Mouse (Mus musculus) heart, postnatal 36 days (tissue): ENCODE results near the gene Rictor. TPM values are rescaled to one million over a fixed set of nuclear protein-coding genes. Genes with fewer than 3 reads are reported as not detected.
A peak's percentile ranks its signal among the peaks of the same experiment; 100 is the strongest.

Experiments
- DNase-seq, 2 experiments: peaks; one replicate each; pipeline ENCODE4 v3.0.0; 2021 to 2022
- intact Hi-C: fragments of 180-260 bp; cut with DNase I; formaldehyde crosslinking; loops from one replicate; pipeline ENCODE4 v1.15.1; 2025
- total RNA-seq, 2 experiments: library from RNA; stranded (reverse); gene quantifications; 2 replicates each; pipeline ENCODE4 v1.2.3; 2021

The Rictor gene
- total RNA-seq: 10 to 100 TPM; 15.0 to 15.2 TPM

DNA sequence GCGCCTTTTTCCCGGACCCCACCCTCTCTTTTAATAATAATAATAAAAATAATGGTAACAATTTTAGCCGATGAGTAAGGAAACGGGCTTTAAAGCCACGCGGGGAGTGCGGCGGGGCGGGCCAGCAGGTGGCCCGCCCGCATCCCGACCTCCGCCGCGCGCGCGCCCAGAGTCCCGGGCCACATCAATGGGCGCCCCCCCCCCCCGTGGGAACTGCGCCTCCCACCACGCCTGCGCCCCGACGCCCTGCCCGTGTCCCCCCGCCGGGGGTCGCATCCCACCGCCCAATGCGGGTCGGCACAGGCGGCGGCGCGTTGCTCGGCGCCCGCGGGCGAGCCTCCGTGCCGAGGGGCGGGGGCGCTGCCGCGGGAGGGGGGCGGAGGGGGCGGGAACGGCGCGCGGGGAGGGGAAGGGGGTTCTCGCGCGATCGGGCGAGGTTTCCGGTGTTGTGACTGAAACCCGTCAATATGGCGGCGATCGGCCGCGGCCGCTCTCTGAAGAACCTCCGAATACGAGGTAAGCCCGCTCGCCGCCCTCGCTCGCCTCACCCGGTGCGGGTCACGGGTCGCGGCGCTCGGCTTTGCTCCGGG lies at the start of gene Rictor:
TSS of gene Rictor (plus strand) at position 444 of the 590 bp plus-strand sequence.
- intact Hi-C loops: loop anchor here (5.0 to 10.0 kb wide), 3 partner anchors 81 to 443 kb away; no protein-coding TSS in a partner anchor
- DNase-seq: peak; percentile 85 to 88

- intact Hi-C loops: no loop called here
Observed at GRCm38 (mm10) chr15:6661951-6662350, 46.2 kb upstream of the Rictor start.

GRCm38 (mm10) chr15:6663991-6664390 lies 44.2 kb upstream of the Rictor start:
- intact Hi-C loops: no loop called here
- no peak for DNase-seq

More at GRCm38 (mm10) chr15:6661951-6662350, 46.2 kb upstream of the Rictor start:
- no peak for DNase-seq

GRCm38 (mm10) chr15:6666072-6666471 lies 42.1 kb upstream of the Rictor start:
- intact Hi-C loops: no loop called here
- no peak for DNase-seq

DNA sequence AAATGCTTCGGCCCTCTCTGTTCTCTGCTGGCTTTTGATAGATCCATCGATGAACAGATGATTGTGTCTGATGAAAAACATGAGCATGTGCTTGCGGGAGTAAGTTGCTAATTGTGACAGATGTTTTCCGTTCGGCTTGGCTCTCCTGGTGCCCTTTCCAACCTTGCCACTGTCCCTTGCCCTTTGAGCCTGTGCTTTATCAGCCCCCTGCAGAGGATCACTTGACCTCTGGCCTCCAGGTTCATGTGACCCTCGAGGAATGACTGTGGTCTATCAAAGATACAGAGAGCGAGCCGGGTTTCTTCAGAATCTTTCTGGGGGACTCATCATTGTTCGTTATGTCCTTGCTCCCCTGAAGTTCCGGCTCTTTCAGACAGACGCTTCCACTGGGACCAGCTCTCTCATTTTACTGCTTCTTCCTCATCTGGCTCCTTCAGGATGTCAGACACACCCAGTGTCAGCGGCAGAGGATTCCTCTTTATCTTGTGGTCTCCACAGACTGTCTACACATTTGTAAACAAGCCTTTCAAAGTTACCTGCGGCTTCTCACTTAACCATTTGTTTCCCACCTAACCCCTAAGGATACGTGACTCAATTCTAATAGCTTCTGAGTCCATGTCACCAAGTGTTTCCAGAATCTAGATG lies 39.3 kb upstream of the Rictor start:
- intact Hi-C loops: no loop called here
- no peak for DNase-seq

- no peak for DNase-seq
Observed at GRCm38 (mm10) chr15:6678479-6678878, 29.7 kb upstream of the Rictor start.

GRCm38 (mm10) chr15:6702164-6702563 lies 6.0 kb upstream of the Rictor start:
- DNase-seq: no peak
- intact Hi-C loops: loop anchor here (10.0 kb wide), 2 partner anchors 433 to 437 kb away; no protein-coding TSS in a partner anchor

More at GRCm38 (mm10) chr15:6678479-6678878, 29.7 kb upstream of the Rictor start:
- intact Hi-C loops: no loop called here

GRCm38 (mm10) chr15:6705351-6705901 lies 2.8 kb upstream of the Rictor start:
- intact Hi-C loops: loop anchor here (5.0 to 10.0 kb wide), 3 partner anchors 78 to 441 kb away; no protein-coding TSS in a partner anchor
- no peak for DNase-seq

GRCm38 (mm10) chr15:6707551-6707935 lies 636 bp upstream of the Rictor start:
- intact Hi-C loops: loop anchor here (5.0 to 10.0 kb wide), 3 partner anchors 80 to 443 kb away; no protein-coding TSS in a partner anchor
- DNase-seq: peak; percentile 61 to 77

GRCm38 (mm10) chr15:6708526-6709441 lies 605 bp downstream of the Rictor start:
- peak in 1 of 2 experiments; percentile 29 for DNase-seq
- intact Hi-C loops: loop anchor here (5.0 to 10.0 kb wide), 3 partner anchors 81 to 444 kb away; no protein-coding TSS in a partner anchor

DNA sequence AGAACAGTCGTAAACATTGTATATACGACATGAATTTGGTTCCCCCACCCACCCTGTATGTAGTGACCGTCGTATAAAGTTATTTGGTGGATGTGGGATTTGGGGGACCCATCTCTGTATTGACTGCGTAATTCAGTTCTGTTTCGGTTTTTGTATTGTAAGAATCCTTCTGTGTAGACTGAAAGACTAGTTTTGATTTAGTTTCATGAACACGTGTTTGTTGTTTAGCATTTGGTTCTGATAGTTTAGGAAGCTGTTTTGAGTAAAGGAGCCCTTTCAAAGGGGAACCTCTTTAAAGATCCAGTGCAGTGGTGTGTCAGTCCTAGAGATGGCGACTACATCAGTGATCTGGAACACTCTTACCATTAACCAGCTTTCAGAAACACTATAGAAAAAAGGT lies 1.4 kb downstream of the Rictor start:
- intact Hi-C loops: loop anchor here (5.0 to 10.0 kb wide), 3 partner anchors 82 to 445 kb away; no protein-coding TSS in a partner anchor

DNA sequence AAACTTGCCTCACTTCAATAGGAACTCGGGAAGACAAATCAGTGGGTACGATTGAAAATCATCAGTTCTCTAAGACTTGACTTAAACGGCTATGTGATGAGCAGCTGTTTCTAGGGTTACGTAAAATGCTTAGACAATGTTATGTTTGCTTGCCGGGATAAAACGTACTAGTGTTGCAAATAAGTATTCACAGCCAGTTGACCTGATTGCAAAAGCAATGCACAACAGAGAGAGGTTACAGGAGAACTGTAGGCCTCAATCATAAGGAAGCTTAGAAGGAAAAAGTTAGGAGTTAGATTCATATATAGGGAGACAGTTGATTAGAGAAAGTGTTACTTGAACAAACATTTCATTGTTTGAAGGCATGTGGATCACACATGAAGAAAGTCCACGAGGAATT lies 2.2 kb downstream of the Rictor start:
- intact Hi-C loops: no loop called here
- DNase-seq: no peak

More for the DNA sequence above, 1.4 kb downstream of the Rictor start:
- DNase-seq: no peak

- no peak for DNase-seq
- intact Hi-C loops: no loop called here
Observed at GRCm38 (mm10) chr15:6711226-6711625, 3.0 kb downstream of the Rictor start.

DNA sequence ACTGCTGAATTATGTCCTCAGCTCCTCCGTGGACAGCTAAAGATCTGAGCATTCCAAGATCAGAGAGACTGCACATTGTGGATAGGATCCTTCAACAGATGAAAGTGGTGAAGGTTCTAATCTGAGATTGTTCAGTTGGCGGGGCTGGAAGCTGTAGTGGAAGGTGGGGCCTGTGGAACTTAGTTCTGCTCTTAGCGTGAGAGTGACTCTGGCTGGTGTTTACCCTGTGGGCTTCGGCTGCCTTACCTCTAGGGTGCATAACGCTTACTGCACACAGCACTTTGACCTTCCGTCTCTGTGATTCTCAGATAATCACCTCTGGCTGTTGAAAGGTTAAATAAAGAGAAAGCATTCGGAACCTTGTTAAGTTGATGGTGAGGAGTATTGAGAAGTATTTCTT lies 6.6 kb downstream of the Rictor start:
- no peak for DNase-seq
- intact Hi-C loops: no loop called here

DNA sequence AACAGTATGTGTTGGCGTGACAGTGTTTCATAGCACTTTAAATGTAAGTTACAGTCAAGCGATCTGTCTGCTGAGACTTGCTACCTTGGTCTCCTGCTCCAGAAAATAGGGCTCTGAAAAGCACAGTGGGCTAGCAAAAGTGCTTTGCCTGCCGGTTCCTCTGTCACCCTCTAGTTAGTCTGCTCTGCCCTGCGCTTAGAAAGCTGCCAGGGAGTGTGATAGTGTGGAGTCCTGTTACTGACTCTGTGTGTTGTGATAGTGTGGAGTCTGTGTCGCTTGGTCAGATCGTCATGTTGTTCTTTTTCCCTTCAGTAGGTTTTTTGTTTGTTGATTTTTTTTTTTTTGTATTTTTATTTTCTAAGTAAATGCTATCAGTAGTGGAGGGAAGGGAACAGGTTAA lies 7.1 kb downstream of the Rictor start:
- no peak for DNase-seq
- intact Hi-C loops: no loop called here

GRCm38 (mm10) chr15:6721385-6721784 lies 13.2 kb downstream of the Rictor start:
- DNase-seq: no peak
- intact Hi-C loops: no loop called here

GRCm38 (mm10) chr15:6721802-6722201 lies 13.6 kb downstream of the Rictor start:
- no peak for DNase-seq
- intact Hi-C loops: no loop called here

DNA sequence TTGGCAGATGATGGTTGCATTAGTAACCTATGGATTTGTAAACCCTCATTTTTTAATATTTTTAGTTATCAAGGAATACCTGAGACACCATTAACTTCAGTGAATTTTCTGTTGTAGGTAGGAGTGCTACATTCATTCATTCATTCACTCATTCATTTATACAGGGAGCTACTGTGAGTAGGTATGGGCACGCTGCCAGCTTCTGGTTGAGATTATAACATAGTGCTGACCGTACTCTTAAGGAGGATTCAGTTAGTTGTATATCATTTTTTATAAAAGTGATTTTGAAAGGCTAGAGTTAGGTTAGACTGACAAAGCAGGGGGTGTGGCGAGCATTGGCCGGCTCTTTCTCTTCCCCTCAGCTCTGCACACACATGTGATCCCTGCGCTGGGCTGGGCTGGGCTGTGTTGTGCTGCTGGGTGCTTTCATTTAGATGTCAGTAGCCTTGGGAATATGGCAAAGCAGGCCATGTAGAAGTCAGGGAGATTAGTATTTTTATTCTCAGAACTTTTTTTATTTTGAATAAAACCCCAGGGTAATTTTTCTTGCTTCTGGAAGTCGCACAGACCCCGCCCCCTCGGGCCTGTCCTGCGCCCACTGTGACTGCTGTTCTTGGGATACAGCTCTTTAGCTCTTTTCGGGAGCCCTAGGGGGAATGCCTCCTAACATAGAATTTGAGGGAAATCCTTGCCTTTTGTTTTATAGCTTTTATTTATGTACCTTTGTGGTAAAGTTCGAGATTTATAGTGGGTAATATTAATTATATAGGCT lies 14.4 kb downstream of the Rictor start:
- DNase-seq: no peak
- intact Hi-C loops: no loop called here

DNA sequence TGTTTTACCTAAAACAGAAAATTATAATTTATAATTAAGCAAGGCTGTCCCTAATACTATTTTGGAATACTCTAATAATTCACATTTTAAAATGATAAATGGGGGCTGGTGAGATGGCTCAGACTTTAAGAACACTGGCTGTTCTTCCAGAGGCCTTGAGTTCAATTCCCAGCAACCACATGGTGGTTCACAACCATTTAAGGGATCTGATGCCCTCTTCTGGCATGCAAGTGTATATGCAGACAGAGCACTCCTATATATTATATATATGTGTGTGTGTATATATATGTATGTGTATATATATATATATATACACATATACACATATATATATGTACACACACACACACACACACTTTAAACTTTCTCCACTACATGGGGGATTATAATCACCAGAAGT lies 15.2 kb downstream of the Rictor start:
- intact Hi-C loops: no loop called here
- no peak for DNase-seq

DNA sequence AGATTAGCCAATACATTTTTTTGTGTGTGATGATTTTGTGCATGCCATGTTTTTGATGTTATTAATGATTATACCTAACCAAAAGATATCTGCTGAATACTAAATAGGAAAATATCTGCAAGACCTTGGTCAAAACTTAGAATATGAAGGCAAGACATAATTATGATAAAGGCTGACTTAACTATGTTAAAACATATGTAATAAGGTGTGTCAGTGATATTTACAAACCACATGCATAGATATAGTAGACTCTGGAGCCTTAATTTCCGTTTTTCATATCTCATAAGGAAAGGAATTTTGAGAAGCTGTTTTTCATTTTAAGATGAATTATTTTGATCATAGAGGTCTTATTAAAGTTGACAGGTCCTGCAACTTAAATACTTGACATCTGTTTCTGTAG lies 16.3 kb downstream of the Rictor start:
- intact Hi-C loops: no loop called here
- no peak for DNase-seq
